Mouse (Mus musculus) cerebellum, adult 2 months (tissue): ENCODE measurements around the gene Sfta2. TPM values are rescaled to one million over a fixed set of nuclear protein-coding genes. Genes with fewer than 3 reads are reported as not detected.
A peak's percentile ranks its signal among the peaks of the same experiment; 100 is the strongest.

Source experiments
- DNase-seq, 2 experiments: peaks; one replicate each; pipeline ENCODE4 v3.0.0; 2021
- H3K27ac ChIP-seq: fragments of 200-500 bp; 2 replicates; pipeline ENCODE4 v1.5.1; 2012; ENCODE audit warnings: low read length, control low read depth, inconsistent platforms; ENCODE audit not compliant: insufficient read depth
- H3K27me3 ChIP-seq: fragments of 200-500 bp; 2 replicates; pipeline ENCODE4 v1.6.1; 2012; ENCODE audit warnings: inconsistent platforms, mild to moderate bottlenecking, low read length, moderate library complexity; ENCODE audit not compliant: control insufficient read depth, insufficient read depth
- H3K4me1 ChIP-seq: fragments of 200-500 bp; 2 replicates; pipeline ENCODE4 v1.6.1; 2011; ENCODE audit warnings: low read length; ENCODE audit not compliant: control insufficient read depth, insufficient read depth
- H3K4me3 ChIP-seq: fragments of 200-500 bp; replicated peaks from 2 replicates; pipeline ENCODE3; 2011; ENCODE audit warnings: mild to moderate bottlenecking, low read depth, low read length, control low read depth; ENCODE audit not compliant: insufficient read depth
- CTCF ChIP-seq: fragments of 200-500 bp; IDR thresholded peaks from 2 replicates; pipeline ENCODE4 v1.5.1; 2011; ENCODE audit warnings: low read depth, mild to moderate bottlenecking, control low read depth, low read length, moderate library complexity, borderline replicate concordance; ENCODE audit not compliant: insufficient read depth
- POLR2A ChIP-seq: fragments of 200-500 bp; IDR thresholded peaks from 2 replicates; pipeline ENCODE4 v1.6.1; 2011; ENCODE audit warnings: low read length, control low read depth, borderline replicate concordance; ENCODE audit not compliant: insufficient read depth
- WGBS: fragments of 180-500 bp; shearing (Covaris S2); methylation state at CpG from one replicate; pipeline ENCODE4 v1.1.7; 2018; 5-methylcytosine and 5-hydroxymethylcytosine counted together
- polyA plus RNA-seq: library from polyadenylated mRNA; depleted of rRNA; stranded (reverse); fragments of >200 nt; gene quantifications from 2 replicates; pipeline ENCODE4 v1.2.3, GENCODE M21; 2012

Sfta2 gene
- polyA plus RNA-seq, 1 experiment: not detected

- Histone ChIP-seq H3K4me1 (peaks cover 3% of the 10 kb centered on the region; the same call in 1 of the 2 replicates), H3K27me3 (no peaks in the 10 kb centered on the region), H3K4me3 (no peak overlapping the region), H3K27ac (no peak overlapping the region)
- peak; percentile 91 for TF ChIP-seq CTCF
- TF ChIP-seq POLR2A: no peak
- WGBS: 11% methylated on average over 16 of the region's 16 CpGs
- DNase-seq: peak; percentile 71 to 77
Measured at GRCm38 (mm10) chr17:35584330-35584937, 16.9 kb upstream of the Sfta2 start.

- Histone ChIP-seq H3K27ac (no peak overlapping the region), H3K27me3 (no peaks in the 10 kb centered on the region), H3K4me3 (no peak overlapping the region), H3K4me1 (peaks cover 3% of the 10 kb centered on the region; the same call in 1 of the 2 replicates)
- WGBS: 87% methylated on average over 1 of the region's 1 CpGs
- TF ChIP-seq POLR2A (no peak), CTCF (no peak)
- no peak for DNase-seq
Measured at GRCm38 (mm10) chr17:35587291-35587690, 14.1 kb upstream of the Sfta2 start.

- H3K4me3 ChIP-seq: no peak overlapping the region
- H3K27me3 ChIP-seq: no peaks in the 10 kb centered on the region
- no peak overlapping the region for H3K27ac ChIP-seq
- TF ChIP-seq CTCF: no peak
- no peak for TF ChIP-seq POLR2A
- DNase-seq: no peak
- 20% methylated on average over 4 of the region's 4 CpGs for WGBS
- peaks cover 3% of the 10 kb centered on the region; the same call in 1 of the 2 replicates for H3K4me1 ChIP-seq
Measured at GRCm38 (mm10) chr17:35588387-35588786, 13.0 kb upstream of the Sfta2 start.

GRCm38 (mm10) chr17:35590410-35591218 lies 10.7 kb upstream of the Sfta2 start:
- Histone ChIP-seq H3K27ac (no peak overlapping the region), H3K4me1 (no peaks in the 10 kb centered on the region), H3K27me3 (no peaks in the 10 kb centered on the region), H3K4me3 (no peak overlapping the region)
- WGBS: 44% methylated on average over 21 of the region's 21 CpGs
- peak; percentile 82 for TF ChIP-seq CTCF
- TF ChIP-seq POLR2A: no peak
- DNase-seq: peak; percentile 51 to 71

GRCm38 (mm10) chr17:35591219-35591578 lies 10.2 kb upstream of the Sfta2 start:
- Histone ChIP-seq H3K27me3 (no peaks in the 10 kb centered on the region), H3K27ac (no peak overlapping the region), H3K4me1 (no peaks in the 10 kb centered on the region), H3K4me3 (no peak overlapping the region)
- 32% methylated on average over 7 of the region's 7 CpGs for WGBS
- DNase-seq: no peak
- TF ChIP-seq CTCF (no peak), POLR2A (no peak)

- no peak overlapping the region for H3K27ac ChIP-seq
- no peak for DNase-seq
- no peaks in the 10 kb centered on the region for H3K27me3 ChIP-seq
- H3K4me1 ChIP-seq: no peaks in the 10 kb centered on the region
- 91% methylated on average over 15 of the region's 15 CpGs for WGBS
- no peak overlapping the region for H3K4me3 ChIP-seq
- TF ChIP-seq CTCF (no peak), POLR2A (no peak)
Measured at GRCm38 (mm10) chr17:35591731-35592130, 9.6 kb upstream of the Sfta2 start.

- H3K4me1 ChIP-seq: no peaks in the 10 kb centered on the region
Measured at GRCm38 (mm10) chr17:35592131-35592530, 9.2 kb upstream of the Sfta2 start.

GRCm38 (mm10) chr17:35593786-35594185 lies 7.6 kb upstream of the Sfta2 start:
- no peak for TF ChIP-seq CTCF
- DNase-seq: no peak
- WGBS: 36% methylated on average over 4 of the region's 4 CpGs
- no peaks in the 10 kb centered on the region for H3K27me3 ChIP-seq
- no peaks in the 10 kb centered on the region for H3K4me1 ChIP-seq
- no peak overlapping the region for H3K4me3 ChIP-seq
- H3K27ac ChIP-seq: no peak overlapping the region

More at GRCm38 (mm10) chr17:35592131-35592530, 9.2 kb upstream of the Sfta2 start:
- no peak overlapping the region for H3K27ac ChIP-seq
- no peaks in the 10 kb centered on the region for H3K27me3 ChIP-seq
- no peak overlapping the region for H3K4me3 ChIP-seq
- no peak for TF ChIP-seq CTCF
- no peak for TF ChIP-seq POLR2A
- 87% methylated on average over 9 of the region's 9 CpGs for WGBS
- DNase-seq: no peak
